Mouse (Mus musculus) heart, embryonic 11.5 days (tissue): ENCODE results near the gene Ppfibp1. TPM values are rescaled to one million over a fixed set of nuclear protein-coding genes. Genes with fewer than 3 reads are reported as not detected.

ENCODE experiments used
- ATAC-seq: fragments of 200-750 bp; cut with Nextera tagmentation; replicated peaks from 2 replicates; pipeline ENCODE4 v1.8.0; 2017; ENCODE audit warnings: moderate library complexity; ENCODE audit not compliant: insufficient number of reproducible peaks, low FRiP score, low TSS enrichment
- H3K27ac ChIP-seq: fragments of 300-500 bp; sonication (generic); 2 replicates; pipeline ENCODE4 v1.5.1; 2014; ENCODE audit warnings: mild to moderate bottlenecking, low read depth, low read length
- H3K27me3 ChIP-seq: fragments of 300-500 bp; sonication (generic); 2 replicates; pipeline ENCODE4 v1.6.1; 2014; ENCODE audit warnings: mild to moderate bottlenecking, low read length, mixed read lengths; ENCODE audit not compliant: control insufficient read depth, insufficient read depth
- H3K36me3 ChIP-seq: fragments of 300-500 bp; sonication (generic); 2 replicates; pipeline ENCODE4 v1.6.1; 2014; ENCODE audit warnings: mild to moderate bottlenecking, low read length, moderate library complexity, mixed read lengths; ENCODE audit not compliant: control insufficient read depth, insufficient read depth
- H3K4me1 ChIP-seq: fragments of 300-500 bp; sonication (generic); 2 replicates; pipeline ENCODE4 v1.6.1; 2014; ENCODE audit warnings: low read length; ENCODE audit not compliant: control insufficient read depth, insufficient read depth
- H3K4me2 ChIP-seq: fragments of 300-500 bp; sonication (generic); 2 replicates; pipeline ENCODE4 v1.6.1; 2014; ENCODE audit warnings: mild to moderate bottlenecking, moderate library complexity
- H3K4me3 ChIP-seq: fragments of 300-500 bp; sonication (generic); 2 replicates; pipeline ENCODE4 v1.5.1; 2014; ENCODE audit warnings: low read depth, low read length
- H3K9ac ChIP-seq: fragments of 300-500 bp; sonication (generic); 2 replicates; pipeline ENCODE4 v1.6.1; 2014; ENCODE audit warnings: mild to moderate bottlenecking, low read depth, low read length, moderate library complexity
- H3K9me3 ChIP-seq: fragments of 300-500 bp; sonication (generic); replicated peaks from 2 replicates; pipeline ENCODE4 v1.6.1; 2016; ENCODE audit warnings: low read length; ENCODE audit not compliant: control insufficient read depth
- WGBS: fragments of 180-500 bp; shearing (Covaris S2); extraction: QIAGEN DNeasy Blood & Tissue Kit; methylation state at CpG from one replicate; pipeline ENCODE4 v1.1.7; 2014; ENCODE audit not compliant: insufficient replicate concordance; 5-methylcytosine and 5-hydroxymethylcytosine counted together
- polyA plus RNA-seq: library from polyadenylated mRNA; unstranded; fragments of >200 nt; fragmentation: Nextera tagmentation; extraction: Ambion mirVana; gene quantifications from 2 replicates; pipeline ENCODE4 v1.2.1, GENCODE M21; 2014

The Ppfibp1 gene
- polyA plus RNA-seq, 1 experiment from 2014 or later, result 78.0 TPM

DNA sequence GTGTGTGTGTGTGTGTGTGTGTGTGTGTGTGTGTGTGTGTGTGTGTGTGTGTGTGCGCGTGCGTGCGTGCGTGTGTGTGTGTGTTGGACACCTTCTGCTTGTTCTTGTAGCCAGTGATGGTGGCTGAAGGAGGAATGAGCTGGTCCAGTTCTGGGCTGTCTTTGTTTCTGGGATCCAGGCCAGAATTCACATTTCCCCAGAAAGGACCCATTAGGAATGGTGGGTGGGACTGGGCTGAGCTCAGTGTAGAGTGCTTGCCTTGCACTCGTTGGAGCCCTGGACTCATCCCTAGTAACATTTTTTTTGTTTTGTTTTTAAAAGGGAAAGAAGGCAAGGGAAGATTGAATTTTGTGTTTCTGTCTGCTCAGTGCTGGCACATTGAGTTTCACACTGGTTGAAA lies 47.7 kb downstream of the Ppfibp1 start:
- H3K9ac ChIP-seq, result no peak overlapping the region
- H3K4me3 ChIP-seq, result no peak overlapping the region
- peaks cover 11% of the 10 kb centered on the region for H3K4me1 ChIP-seq
- ATAC-seq, result no peak
- H3K27me3 ChIP-seq, result no peaks in the 10 kb centered on the region
- WGBS, result 87% methylated on average over 6 of the region's 6 CpGs
- no peak overlapping the region for H3K4me2 ChIP-seq
- H3K36me3 ChIP-seq, result 0 out of 2 replicates have a peak, but pooled peaks cover 2% of the 10 kb centered on the region
- H3K27ac ChIP-seq, result no peak overlapping the region
- no peaks in the 10 kb centered on the region for H3K9me3 ChIP-seq

- Histone ChIP-seq H3K9ac (no peak overlapping the region), H3K9me3 (no peaks in the 10 kb centered on the region), H3K36me3 (0 out of 2 replicates have a peak, but pooled peaks cover 2% of the 10 kb centered on the region), H3K4me3 (no peak overlapping the region), H3K27me3 (no peaks in the 10 kb centered on the region), H3K4me2 (no peak overlapping the region), H3K27ac (no peak overlapping the region), H3K4me1 (peaks cover 20% of the 10 kb centered on the region)
- WGBS, result 82% methylated on average over 8 of the region's 8 CpGs
- no peak for ATAC-seq
Measured at GRCm38 (mm10) chr6:146939026-146939425, 50.7 kb downstream of the Ppfibp1 start.

DNA sequence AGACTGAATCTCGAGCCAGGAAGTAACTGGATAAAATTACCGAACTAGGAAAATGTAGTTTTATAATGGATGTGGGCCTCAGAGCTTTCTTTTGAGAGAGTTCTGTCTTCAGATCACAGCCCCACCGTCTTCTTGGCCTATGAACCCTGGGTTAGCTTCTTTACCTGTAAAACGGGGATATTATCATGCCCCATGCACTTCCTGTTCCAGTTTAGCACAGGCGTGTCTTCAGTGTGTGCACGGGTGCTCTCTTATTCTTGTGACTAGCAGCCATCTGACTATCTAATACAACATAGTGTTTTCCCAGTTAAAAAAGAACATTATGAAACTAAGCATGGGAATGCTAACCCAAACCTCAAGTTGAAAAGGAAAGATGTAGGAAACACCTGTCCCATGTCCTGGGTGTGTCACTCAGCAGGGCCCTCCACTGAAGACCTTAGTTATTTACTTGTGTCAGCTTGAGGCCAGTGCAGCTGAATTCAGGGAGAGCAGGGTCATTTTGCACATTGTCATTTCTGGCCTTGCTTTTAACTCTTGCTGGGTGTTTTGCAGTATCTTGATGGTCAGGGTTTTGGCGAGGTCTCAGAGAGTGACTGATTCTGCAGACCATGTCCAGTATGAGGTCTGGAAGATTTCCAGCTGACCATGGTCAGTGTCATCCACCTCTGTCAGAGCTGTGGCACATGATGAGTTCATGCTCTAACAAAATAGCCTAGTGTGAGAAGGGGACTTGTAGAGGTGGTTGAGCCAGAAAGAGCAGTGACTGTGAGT lies 53.4 kb downstream of the Ppfibp1 start:
- ATAC-seq, result no peak
- Histone ChIP-seq H3K9me3 (no peaks in the 10 kb centered on the region), H3K9ac (no peak overlapping the region), H3K4me3 (no peak overlapping the region), H3K36me3 (0 out of 2 replicates have a peak, but pooled peaks cover 2% of the 10 kb centered on the region), H3K4me2 (no peak overlapping the region), H3K27ac (no peak overlapping the region), H3K27me3 (no peaks in the 10 kb centered on the region), H3K4me1 (peaks cover 38% of the 10 kb centered on the region)
- 74% methylated on average over 7 of the region's 7 CpGs for WGBS

DNA sequence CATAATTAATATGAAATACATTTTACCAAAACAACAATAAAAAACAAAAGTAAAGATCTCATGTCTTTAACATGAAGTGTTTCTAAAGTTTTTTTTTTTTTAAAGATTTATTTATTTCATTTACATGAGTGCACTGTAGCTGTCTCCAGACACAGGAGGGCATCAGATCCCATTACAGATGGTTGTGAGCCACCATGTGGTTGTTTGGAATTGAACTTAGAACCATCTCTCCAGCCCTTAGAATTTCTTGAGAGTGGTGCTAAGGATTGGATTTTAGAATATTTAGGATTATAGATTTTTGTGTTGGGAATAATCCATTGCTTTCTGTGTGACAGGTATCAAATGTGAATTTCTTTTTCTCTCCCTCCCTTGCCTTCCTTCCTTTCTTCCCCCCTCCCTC lies 55.7 kb downstream of the Ppfibp1 start:
- peaks cover 56% of the 10 kb centered on the region for H3K4me1 ChIP-seq
- ATAC-seq, result no peak
- no peak overlapping the region for H3K4me3 ChIP-seq

GRCm38 (mm10) chr6:146944830-146945229 lies 56.5 kb downstream of the Ppfibp1 start:
- H3K9me3 ChIP-seq, result no peaks in the 10 kb centered on the region
- no peak overlapping the region for H3K9ac ChIP-seq
- no peaks in the 10 kb centered on the region for H3K27me3 ChIP-seq
- no peak overlapping the region for H3K4me2 ChIP-seq
- ATAC-seq, result no peak
- H3K27ac ChIP-seq, result 0 out of 2 replicates have a peak overlapping the region, but pooled peaks have one; percentile 1
- no peak overlapping the region for H3K4me3 ChIP-seq
- 48% methylated on average over 4 of the region's 4 CpGs for WGBS
- no peaks in the 10 kb centered on the region for H3K36me3 ChIP-seq
- peaks cover 59% of the 10 kb centered on the region for H3K4me1 ChIP-seq

More for the DNA sequence above, 55.7 kb downstream of the Ppfibp1 start:
- no peak overlapping the region for H3K4me2 ChIP-seq
- no peak overlapping the region for H3K9ac ChIP-seq
- no peak overlapping the region for H3K27ac ChIP-seq
- H3K36me3 ChIP-seq, result 0 out of 2 replicates have a peak, but pooled peaks cover 2% of the 10 kb centered on the region
- H3K9me3 ChIP-seq, result no peaks in the 10 kb centered on the region
- H3K27me3 ChIP-seq, result no peaks in the 10 kb centered on the region

GRCm38 (mm10) chr6:146946327-146947029 lies 58.2 kb downstream of the Ppfibp1 start:
- H3K27ac ChIP-seq, result peak overlapping the region; percentile 73
- 44% methylated on average over 6 of the region's 6 CpGs for WGBS
- H3K4me1 ChIP-seq, result peaks cover 56% of the 10 kb centered on the region
- ATAC-seq, result peak; percentile 36; the same call in 1 of the 2 replicates
- no peak overlapping the region for H3K4me3 ChIP-seq
- H3K9ac ChIP-seq, result no peak overlapping the region
- no peaks in the 10 kb centered on the region for H3K27me3 ChIP-seq
- H3K36me3 ChIP-seq, result no peaks in the 10 kb centered on the region
- no peaks in the 10 kb centered on the region for H3K9me3 ChIP-seq
- no peak overlapping the region for H3K4me2 ChIP-seq

- ATAC-seq, result peak; percentile 52; the same call in 1 of the 2 replicates
- 58% methylated on average over 4 of the region's 4 CpGs for WGBS
- peaks cover 50% of the 10 kb centered on the region for H3K4me1 ChIP-seq
- no peaks in the 10 kb centered on the region for H3K36me3 ChIP-seq
- H3K9me3 ChIP-seq, result no peaks in the 10 kb centered on the region
- H3K27me3 ChIP-seq, result no peaks in the 10 kb centered on the region
- no peak overlapping the region for H3K9ac ChIP-seq
- peak overlapping the region; percentile 41; the same call in 1 of the 2 replicates for H3K27ac ChIP-seq
- no peak overlapping the region for H3K4me3 ChIP-seq
- no peak overlapping the region for H3K4me2 ChIP-seq
Measured at GRCm38 (mm10) chr6:146947186-146947585, 58.9 kb downstream of the Ppfibp1 start.

DNA sequence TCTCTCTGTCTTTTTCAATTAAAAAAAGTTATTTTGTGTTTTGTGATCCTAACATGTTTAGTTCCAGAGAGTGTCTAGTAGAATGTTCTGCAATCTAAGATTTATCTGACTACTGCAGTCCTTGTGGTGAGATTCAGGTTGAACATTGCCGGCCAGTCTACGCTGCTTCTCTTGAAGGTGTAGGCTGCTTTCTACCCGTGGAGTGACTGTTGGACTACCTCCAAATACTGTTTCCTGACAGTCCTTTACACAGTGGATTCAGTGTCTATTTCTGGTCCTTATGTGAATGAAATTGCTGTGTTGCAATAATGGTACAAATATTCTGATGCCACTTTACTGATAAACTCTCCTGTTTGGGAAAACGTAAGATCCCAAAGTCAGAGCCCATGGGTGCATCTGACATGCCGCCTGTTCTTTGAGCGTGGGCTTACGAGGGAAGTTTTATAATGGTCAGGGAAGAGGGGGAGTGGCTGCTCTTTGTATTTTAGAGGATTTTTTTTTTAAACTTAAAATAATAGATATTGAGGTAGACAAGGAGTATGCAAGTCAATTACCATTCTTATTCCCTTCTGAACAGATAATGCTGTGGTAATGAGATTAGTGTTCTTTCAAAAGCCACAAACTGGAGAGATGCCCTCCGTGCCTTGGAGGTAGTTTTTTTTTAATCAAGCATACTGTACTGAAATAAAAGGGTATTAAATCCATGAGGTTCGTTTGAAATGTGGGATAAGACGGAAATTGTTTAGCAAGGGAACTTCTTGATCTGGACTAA lies 61.6 kb downstream of the Ppfibp1 start:
- Histone ChIP-seq H3K27ac (no peak overlapping the region; the same call in 1 of the 2 replicates), H3K27me3 (no peaks in the 10 kb centered on the region), H3K36me3 (no peaks in the 10 kb centered on the region), H3K4me3 (no peak overlapping the region), H3K9ac (no peak overlapping the region), H3K9me3 (no peaks in the 10 kb centered on the region), H3K4me1 (peaks cover 38% of the 10 kb centered on the region), H3K4me2 (no peak overlapping the region)
- WGBS, result 64% methylated on average over 10 of the region's 10 CpGs
- ATAC-seq, result no peak
